Mouse (Mus musculus) ES-Bruce4 (cell line): ENCODE results near the gene Rsrp1.

Source experiments
- CTCF ChIP-seq: IDR thresholded peaks from one replicate; pipeline ENCODE4 v1.8.1; 2011; ENCODE audit warnings: low read depth, low read length
- EP300 ChIP-seq: IDR thresholded peaks from 2 replicates; pipeline ENCODE4 v1.6.1; 2011; ENCODE audit warnings: low read depth, low read length; ENCODE audit not compliant: insufficient read depth
- POLR2A ChIP-seq: IDR thresholded peaks from one replicate; pipeline ENCODE4 v1.8.1; 2011; ENCODE audit warnings: low read length; ENCODE audit not compliant: insufficient read depth

- TF ChIP-seq POLR2A (no peak), CTCF (no peak), EP300 (no peak)
Observed at GRCm38 (mm10) chr4:134975929-134976308, 52.5 kb downstream of the Rsrp1 start.
